Mouse (Mus musculus): ENCODE measurements at regions not wholly inside any gene's neighbourhood (a gene's known extent, or its start where the extent isn't known, plus 50 kb on each side); places are given as distances from the start of the nearest gene placed in this dataset.

DNA sequence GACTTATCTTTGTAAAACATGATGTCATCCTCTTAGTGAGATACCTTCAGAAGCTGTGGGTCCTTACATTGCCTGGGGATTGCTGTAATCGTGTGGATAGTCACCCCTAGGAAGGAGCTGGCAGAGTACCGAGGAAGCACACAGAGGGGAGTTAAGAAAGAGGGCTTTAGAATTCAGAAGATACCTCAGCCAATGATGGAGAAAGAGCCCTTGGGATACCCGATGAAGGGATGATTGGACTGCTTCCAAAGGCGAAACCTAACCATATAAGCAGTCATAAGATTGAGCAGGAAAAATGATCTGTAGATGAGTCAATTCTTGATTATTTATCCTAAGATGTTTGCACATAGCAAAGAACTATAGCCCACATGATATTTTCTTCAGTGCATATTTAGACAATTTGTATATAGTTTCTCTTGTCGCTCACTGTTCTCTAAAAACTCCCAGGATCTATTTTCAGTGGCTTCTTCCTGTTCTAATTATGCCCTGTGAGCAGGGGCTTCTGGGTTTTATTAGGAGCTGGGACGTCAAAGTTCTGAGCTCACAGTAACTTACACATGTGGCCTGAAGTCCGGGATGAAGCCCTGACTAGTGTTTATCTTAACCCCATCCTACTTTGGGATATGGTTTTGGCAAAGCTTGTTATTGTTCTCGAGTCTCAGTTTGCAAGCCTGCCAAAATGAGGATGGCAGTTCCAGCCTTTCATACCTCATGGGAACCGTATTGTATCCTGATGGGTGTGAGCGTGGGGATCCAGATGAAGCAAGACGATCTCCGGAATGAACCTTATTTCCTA is 134.9 kb upstream of the Ccnd2 start:
- Histone ChIP-seq H3K4me3 (no peak overlapping the region), H3K27ac (no peak overlapping the region)
- intact Hi-C loops (cut with DNase I), result no loop called here
- no peak for DNase-seq
- TF ChIP-seq CTCF (IDR thresholded peaks at IDR 0.05), result no peak

- no peak for TF ChIP-seq CTCF (IDR thresholded peaks at IDR 0.05)
Measured at GRCm38 (mm10) chr6:127288946-127289345, 137.0 kb upstream of the Ccnd2 start.

GRCm38 (mm10) chr6:127291937-127292336 is 139.9 kb upstream of the Ccnd2 start:
- DNase-seq, result no peak
- H3K4me3 ChIP-seq, result no peak overlapping the region
- no peak for TF ChIP-seq CTCF (IDR thresholded peaks at IDR 0.05)
- no peak overlapping the region for H3K27ac ChIP-seq
- intact Hi-C loops (cut with DNase I), result no loop called here

More at GRCm38 (mm10) chr6:127288946-127289345, 137.0 kb upstream of the Ccnd2 start:
- no peak overlapping the region for H3K4me3 ChIP-seq
- intact Hi-C loops (cut with DNase I), result no loop called here
- no peak overlapping the region for H3K27ac ChIP-seq
- DNase-seq, result no peak

DNA sequence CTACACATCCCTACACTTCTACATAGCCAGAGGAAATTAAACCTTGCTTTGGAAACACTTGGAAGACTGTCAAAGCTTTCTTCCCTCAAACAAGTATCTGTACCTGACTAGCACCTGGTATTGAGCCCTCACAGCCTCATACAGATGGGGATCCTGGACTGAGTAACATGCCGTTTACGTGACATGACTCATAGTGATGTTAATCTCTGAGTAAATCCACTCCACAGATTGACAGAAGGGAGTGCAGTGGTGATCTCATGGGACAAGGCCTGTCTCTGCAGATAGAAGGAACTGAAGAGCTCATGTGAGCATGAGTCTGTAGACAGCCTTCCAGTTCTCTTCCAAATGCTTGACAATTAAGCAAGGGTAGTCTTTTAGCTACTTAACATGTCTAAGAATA is 141.8 kb upstream of the Ccnd2 start:
- no peak overlapping the region for H3K27ac ChIP-seq
- TF ChIP-seq CTCF (IDR thresholded peaks at IDR 0.05), result no peak
- intact Hi-C loops (cut with DNase I), result no loop called here
- DNase-seq, result no peak
- H3K4me3 ChIP-seq, result no peak overlapping the region

GRCm38 (mm10) chr6:127298105-127298504 is 146.1 kb upstream of the Ccnd2 start:
- Histone ChIP-seq H3K27ac (no peak overlapping the region), H3K4me3 (no peak overlapping the region)
- no peak for DNase-seq
- no peak for TF ChIP-seq CTCF (IDR thresholded peaks at IDR 0.05)
- intact Hi-C loops (cut with DNase I), result no loop called here

GRCm38 (mm10) chr6:127311192-127312054 is 135.2 kb upstream of the Parp11 start:
- intact Hi-C loops (cut with DNase I), result no loop called here
- Histone ChIP-seq H3K27ac (no peak overlapping the region), H3K4me3 (no peak overlapping the region)
- no peak for DNase-seq
- no peak for TF ChIP-seq CTCF (IDR thresholded peaks at IDR 0.05)

GRCm38 (mm10) chr6:127317309-127317708 is 129.3 kb upstream of the Parp11 start:
- no peak for TF ChIP-seq CTCF (IDR thresholded peaks at IDR 0.05)
- no peak overlapping the region for H3K4me3 ChIP-seq
- no peak overlapping the region for H3K27ac ChIP-seq
- intact Hi-C loops (cut with DNase I), result no loop called here
- DNase-seq, result no peak

- DNase-seq, result no peak
- intact Hi-C loops (cut with DNase I), result no loop called here
Measured at GRCm38 (mm10) chr6:127318746-127319582, 127.7 kb upstream of the Parp11 start.

GRCm38 (mm10) chr6:127320600-127320999 is 126.0 kb upstream of the Parp11 start:
- intact Hi-C loops (cut with DNase I), result no loop called here
- H3K27ac ChIP-seq, result no peak overlapping the region
- DNase-seq, result no peak
- no peak for TF ChIP-seq CTCF (IDR thresholded peaks at IDR 0.05)
- H3K4me3 ChIP-seq, result no peak overlapping the region

More at GRCm38 (mm10) chr6:127318746-127319582, 127.7 kb upstream of the Parp11 start:
- no peak overlapping the region for H3K27ac ChIP-seq
- no peak for TF ChIP-seq CTCF (IDR thresholded peaks at IDR 0.05)
- H3K4me3 ChIP-seq, result no peak overlapping the region

- no peak for DNase-seq
- Histone ChIP-seq H3K4me3 (no peak overlapping the region), H3K27ac (no peak overlapping the region)
- TF ChIP-seq CTCF (IDR thresholded peaks at IDR 0.05), result no peak
- intact Hi-C loops (cut with DNase I), result no loop called here
Measured at GRCm38 (mm10) chr6:127321031-127321430, 125.6 kb upstream of the Parp11 start.

DNA sequence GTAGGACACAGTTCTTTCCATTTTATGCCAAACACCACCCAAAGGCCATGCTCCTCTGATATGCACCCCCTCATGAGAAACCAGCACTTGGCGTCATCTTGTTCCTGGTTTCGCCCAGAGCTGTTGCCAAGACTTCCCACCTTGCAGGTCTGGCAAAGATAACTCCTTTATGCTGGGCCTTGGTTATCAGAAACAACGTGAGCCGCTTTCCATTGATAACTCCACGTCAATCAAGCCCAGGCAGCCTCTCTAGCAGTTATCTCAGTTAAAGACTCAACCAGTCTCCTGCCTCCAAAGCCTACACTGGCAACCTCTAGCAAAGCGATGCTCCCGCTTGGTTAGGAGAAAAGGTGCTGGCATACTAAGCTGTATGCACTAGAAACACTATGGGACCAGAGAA is 124.2 kb upstream of the Parp11 start:
- no peak for DNase-seq
- Histone ChIP-seq H3K4me3 (no peak overlapping the region), H3K27ac (no peak overlapping the region)
- intact Hi-C loops (cut with DNase I), result no loop called here
- TF ChIP-seq CTCF (IDR thresholded peaks at IDR 0.05), result no peak

DNA sequence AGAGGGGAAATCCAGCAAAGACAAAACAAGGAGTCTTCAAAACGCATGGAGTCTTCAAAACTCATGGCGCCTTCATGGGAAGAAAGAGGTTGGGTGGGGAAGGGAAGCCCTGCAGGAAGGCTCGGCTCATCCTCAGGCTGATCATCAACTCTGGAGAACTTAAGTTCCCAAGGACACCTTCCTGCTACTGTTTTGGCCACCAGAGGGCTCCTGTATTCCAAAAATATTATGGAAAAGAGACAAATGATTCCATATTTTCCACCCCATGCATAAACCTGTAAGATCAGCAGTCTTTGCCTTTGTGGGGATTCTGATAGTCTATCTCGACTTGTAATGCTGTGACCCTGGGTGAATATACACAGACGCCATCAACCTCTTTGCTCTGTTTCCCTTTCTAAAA is 121.7 kb upstream of the Parp11 start:
- Histone ChIP-seq H3K27ac (no peak overlapping the region), H3K4me3 (no peak overlapping the region)
- DNase-seq, result peak; percentile 47
- TF ChIP-seq CTCF (IDR thresholded peaks at IDR 0.05), result peak; percentile 77
- intact Hi-C loops (cut with DNase I), result loop anchor here (1.0 to 5.0 kb wide), 3 partner anchors 34 to 122 kb away; partner anchors contain the start of gene Parp11

All from gastrocnemius, adult 2 months (tissue).